Mouse (Mus musculus) cerebellum, postnatal 25 days (tissue): ENCODE measurements around the gene Mycbpap.

Source experiments
- DNase-seq, 2 experiments: peaks; one replicate each; pipeline ENCODE4 v3.0.0; 2021; ENCODE audit warnings: mixed read lengths in 2 of 2

The Mycbpap gene

DNA sequence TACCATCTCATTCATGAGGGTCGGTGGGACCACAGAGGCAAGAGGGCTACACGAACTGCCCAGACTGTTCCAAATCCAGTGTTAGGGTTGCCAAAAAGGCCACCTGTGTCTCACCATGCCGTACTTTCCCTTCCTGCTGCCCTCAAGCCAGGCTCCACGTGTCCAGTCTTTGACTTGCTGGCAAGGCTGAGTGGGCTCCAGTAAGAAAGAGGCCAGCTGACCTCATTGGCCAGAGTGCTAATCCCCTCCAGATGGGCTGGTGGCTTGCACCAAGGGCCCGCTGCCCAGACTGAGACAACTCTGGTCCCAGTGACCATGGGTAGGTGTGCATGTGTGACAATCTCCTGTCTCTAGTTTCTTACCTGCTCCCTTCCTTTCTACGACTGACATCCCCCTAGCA lies 43.9 kb downstream of the Mycbpap start:
- DNase-seq, result peak; percentile 70 to 81

- no peak for DNase-seq
Observed at GRCm38 (mm10) chr11:94475722-94476121, 45.8 kb downstream of the Mycbpap start.

DNA sequence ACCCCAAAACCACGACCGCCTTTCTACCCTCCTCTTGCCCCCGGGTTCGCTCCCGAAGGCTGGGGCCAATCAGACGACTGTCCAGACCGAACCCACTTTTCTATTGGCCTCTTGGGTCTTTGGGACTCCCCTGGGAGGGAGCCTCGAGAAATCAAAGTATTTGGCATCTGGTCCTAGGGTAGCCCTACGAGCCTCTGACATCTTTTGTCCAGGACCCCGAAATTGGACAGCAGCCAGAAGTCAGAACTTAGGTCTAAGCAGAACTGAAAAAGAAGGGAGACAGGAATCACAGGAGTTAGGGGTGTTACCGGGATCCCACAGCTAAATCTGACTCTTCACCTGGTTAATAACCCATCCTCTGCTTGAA lies 47.0 kb downstream of the Mycbpap start:
- DNase-seq, result no peak

DNA sequence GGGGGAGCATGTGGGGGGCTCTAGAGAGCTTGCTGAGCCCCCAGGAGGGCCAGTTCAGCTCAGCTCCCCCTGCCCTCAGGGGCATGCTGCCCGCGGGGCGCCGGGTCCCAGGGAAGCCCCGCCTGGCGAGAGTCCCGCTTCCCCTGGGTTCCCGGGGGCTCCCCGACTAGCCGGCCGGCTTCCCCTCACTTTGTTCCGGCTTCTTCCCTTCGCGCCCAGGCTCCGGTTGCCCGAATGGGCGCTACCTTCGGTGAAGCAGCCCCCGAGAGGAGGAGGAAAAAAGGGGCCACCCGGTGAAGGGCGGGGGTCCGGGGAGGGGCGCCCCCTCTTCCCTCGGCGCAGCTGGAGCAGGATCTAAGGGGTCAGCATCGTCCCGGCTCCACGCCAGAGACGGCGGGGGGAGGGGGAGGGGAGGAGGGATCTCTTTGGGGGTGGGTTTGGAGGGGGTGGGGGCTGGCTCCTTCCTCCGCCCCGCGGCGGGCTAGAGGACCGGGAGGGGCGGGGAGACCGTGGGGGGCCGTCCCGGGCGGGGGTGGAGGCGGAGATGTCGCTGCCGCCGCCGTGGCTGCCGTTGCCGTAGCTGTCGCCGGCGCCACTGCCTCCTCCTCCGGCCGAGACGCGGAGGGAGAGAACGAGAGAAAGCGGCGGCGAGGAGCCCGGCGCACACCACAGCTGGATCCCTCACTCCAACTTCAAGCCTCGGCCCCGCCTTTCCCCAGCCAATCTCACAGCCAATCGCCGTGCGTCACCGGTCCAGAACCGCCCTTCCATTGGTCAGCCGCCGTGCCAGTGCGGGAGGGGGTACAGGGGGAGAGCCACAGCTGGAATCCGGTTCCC lies 47.6 kb downstream of the Mycbpap start, which contains the start of gene Cacna1g:
Gene Cacna1g, minus strand, starts transcription at position 492 of the 837 bp plus-strand sequence.
- peak; percentile 89 to 92 for DNase-seq

DNA sequence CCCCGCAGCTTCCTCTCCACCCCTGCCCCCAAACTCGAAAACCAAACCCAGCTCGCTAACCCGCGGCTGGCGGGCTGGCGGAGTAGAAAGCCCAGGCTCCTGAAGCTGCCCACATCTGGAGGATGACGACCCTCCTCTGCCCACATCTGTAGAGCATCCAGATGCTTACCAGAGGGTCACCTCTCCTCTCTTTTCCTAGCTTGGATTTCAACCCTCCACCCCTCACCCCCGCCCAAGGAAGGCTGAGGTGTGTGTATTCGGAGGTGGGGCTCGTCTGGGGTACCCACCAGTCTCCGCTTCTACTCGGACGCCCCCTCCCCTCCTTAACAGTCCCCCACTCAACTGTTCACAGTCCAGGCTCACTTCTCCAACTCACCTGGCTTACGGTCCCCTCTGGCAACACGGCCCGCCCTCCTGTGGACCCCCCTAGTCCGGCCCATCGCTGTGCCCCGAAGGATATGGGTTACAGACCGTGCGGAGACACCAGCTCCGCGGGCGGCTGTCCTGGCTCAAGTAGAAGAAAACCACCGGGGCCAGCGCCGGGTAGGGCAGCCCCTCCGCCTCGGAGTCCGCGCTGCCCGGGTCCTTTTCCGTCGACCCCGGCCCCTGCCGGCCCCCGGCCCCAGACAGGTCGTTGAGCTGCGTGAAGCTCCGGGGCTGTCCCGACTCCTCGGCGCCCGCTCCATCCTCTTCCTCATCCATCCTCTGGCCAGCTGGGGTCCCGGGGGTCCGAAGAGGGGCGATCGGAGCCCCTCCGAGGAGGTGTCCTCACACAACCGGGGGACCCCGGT lies 48.4 kb downstream of the Mycbpap start:
- peak; percentile 62 to 64 for DNase-seq

DNA sequence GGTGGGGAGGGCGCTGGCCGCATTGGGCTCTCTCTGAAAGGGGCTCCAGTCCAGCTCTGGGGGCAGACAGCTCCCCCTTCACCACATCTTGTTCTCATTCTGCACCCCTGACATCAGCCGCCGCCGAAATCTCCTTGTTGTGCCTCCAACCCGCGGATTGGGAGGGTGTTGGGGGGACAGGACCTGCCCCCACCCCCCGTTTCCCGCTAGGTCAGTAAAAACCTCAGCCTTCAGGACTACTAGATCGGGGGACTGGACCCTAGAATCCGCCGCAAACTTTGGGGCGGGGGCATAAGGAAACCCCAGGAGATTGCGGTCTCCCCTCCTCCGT lies 49.0 kb downstream of the Mycbpap start:
- DNase-seq, result no peak

- peak in 1 of 2 experiments; percentile 62 for DNase-seq
Observed at GRCm38 (mm10) chr11:94471740-94472584, 49.6 kb downstream of the Mycbpap start.

DNA sequence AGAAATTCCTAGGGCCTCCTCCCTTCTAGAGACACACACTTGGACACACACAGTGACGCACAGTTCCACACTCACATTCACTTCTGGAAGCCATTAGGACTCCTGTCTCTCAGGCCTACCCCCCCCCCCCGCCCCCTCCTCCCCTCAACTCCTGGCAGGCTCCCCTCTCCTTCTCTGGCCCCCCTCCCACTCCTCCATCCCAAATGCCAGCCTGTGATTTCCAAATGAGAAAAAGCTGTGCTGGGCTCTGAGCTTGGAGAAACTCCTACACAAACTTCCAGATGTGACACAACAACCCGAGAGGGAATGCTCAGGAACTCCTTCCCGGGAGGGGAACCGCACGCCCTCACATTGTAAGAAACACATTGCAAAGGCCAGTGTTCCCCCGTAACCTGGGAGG lies 51.2 kb downstream of the Mycbpap start:
- DNase-seq, result no peak

- no peak for DNase-seq
Observed at GRCm38 (mm10) chr11:94469136-94470064, 52.1 kb downstream of the Mycbpap start.

DNA sequence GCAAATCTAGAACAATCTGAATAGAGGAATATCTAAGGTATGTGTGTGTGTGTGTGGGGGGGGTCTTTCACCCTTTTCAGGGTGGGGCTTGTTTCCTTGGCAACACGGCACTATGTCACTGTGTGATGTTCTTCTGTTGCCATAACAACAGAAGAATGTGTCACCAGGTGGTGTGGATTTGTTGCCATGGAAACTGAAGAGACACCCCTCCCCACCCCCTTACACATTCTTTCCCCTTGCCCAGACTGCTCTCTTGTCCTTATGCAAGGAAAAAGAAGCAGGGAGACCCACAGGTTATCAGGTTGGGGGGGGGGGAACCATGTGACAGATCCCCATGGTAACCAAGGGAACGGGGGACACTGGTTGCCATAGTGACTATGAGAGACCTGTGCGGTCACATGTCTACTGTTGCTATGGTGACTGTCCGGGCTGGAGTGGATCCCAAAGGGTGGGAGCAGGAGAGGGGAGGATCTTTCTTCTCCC lies 52.9 kb downstream of the Mycbpap start:
- DNase-seq, result peak in 1 of 2 experiments; percentile 72

GRCm38 (mm10) chr11:94466333-94466855 lies 55.1 kb downstream of the Mycbpap start:
- DNase-seq, result no peak

DNA sequence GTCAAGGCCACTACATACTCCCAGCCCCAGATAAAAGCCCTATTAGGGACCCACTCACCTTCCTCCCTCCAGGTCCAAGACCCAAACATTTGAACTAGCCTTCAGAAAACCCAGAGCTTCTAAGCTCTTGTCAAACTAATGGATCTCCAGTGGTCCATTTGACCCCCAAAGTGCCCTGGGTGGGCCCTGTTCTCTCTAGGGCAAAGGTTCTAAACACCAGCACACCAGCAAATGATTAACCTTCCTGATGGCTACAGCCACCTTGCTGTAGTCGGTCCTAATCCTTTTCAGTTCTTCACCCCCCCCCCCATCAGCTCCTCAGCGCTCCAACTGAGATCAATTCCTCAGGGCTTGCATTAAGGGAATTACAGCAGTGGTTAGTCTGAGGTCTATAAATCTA lies 57.4 kb downstream of the Mycbpap start:
- DNase-seq, result no peak

DNA sequence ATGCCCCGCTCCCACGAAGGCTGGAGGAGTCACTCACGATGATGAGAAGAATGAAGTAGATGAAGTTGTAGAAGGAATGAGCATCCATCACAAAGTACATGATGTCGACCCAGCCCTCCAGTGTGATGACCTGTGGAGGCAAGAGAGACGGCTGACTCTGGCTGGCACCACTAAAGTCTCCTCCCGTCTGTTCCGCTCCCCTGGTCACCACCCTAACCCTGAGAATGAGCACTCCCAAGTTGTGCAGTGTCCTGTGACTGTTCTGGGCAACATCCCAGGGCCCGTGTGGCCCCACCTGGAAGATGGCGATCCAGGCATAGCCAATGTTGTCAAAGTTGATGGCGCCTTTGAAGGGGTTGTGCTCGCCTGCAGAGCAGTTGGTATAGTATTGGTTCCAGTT lies 59.7 kb downstream of the Mycbpap start:
- no peak for DNase-seq

DNA sequence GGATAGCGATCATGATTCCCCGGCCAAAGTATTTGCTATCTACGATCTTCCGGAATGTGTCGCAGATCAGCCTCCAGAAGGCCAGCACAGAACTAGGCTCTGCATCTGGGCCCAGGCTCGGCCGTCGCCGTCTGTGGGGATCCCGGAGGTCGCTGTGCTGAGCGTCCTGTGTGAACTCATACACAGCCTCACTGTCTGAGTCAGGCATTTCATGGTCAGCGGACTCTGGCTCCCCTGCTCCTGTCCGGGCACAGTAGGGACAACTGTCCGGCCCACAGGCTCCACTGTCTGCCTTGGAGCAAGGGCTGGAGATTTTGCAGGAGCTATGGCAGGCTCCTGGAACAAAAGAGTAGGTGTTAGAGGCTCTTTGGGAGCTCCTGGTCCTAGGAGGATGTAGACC lies 64.5 kb downstream of the Mycbpap start:
- DNase-seq, result no peak

DNA sequence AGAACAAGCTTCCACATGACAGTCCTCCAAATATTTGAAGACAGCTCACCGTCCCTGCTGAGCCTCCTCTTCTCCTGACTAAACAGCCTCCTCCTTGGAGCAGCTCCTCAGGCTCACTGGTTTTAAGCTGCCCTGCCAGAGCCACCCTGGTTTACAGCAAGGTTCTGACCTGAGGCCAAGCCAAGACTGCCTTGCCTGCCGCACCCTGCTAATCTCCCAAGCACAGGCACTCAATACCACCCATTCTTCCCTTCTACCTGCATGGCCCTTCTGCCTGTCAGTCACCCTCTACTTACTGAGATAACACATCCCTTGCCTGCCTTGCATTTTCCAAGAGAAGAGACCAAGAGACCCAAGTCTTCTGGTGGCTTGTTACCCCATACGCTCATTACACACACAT lies 65.2 kb downstream of the Mycbpap start:
- no peak for DNase-seq

GRCm38 (mm10) chr11:94455161-94455820 lies 66.3 kb downstream of the Mycbpap start:
- peak in 1 of 2 experiments; percentile 62 for DNase-seq

DNA sequence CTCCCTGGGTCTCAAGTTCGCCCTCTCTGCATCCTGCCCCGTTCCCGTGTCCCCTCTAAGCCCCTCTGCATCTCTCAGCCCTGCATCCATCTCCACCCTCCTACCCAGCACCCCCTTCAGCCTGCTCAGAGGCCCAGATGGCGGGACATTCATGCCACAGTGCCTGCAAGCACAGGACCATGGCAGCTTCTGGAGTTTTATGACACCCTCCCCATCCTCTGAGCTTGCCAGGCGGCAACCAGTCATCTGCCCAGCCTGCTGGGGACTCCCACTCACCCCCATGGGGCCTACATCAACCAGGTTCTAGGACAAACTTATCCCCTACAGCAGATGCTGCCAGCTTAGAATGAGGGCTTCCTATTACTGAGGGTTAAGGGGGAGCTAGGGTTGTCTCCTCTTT lies 66.8 kb downstream of the Mycbpap start:
- DNase-seq, result no peak
